10 mouse cellular contexts compared by ENCODE assay signal in the genomic region with DNA sequence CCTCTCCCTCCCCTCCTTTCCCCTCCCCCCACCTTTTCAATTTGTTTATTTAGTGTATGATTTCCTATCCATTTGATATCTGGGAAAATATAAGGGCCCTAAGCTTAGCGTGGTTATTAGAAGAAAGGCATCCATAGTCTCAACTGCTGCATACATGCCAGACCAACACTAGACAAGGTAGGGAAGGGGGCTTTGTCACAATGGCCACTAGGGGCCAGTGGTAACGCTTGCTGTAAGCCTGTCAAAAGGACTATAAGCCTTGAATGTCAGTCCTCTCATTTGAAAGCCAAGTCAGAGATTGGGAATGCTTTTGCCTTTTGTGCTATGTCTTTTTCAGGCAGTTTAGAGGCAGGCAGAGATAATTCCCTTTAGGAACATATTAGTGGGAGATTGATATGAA. TPM values are rescaled to one million over a fixed set of nuclear protein-coding genes. Genes with fewer than 3 reads are reported as not detected.
DNase-seq lines count a peak whose midpoint lies in the region; ATAC-seq lines count a peak whose summit lies in the region.
"Had no signal": no experiment of that assay in that cellular context is flagged by ENCODE, and none has a peak within 500 bp of the region (broad histone marks: within the 10 kb centered on the region; RNA-seq: fewer than 3 reads in every experiment).

No protein-coding gene starts in this region.

- H3K9me3 ChIP-seq in neural tube, embryonic 11.5 days (ENCODE audit: control insufficient read depth, low read length): no peaks in the 10 kb centered on the region
- H3K9me3 ChIP-seq in hindbrain, embryonic 14.5 days (ENCODE audit: control insufficient read depth, low read length): no peaks in the 10 kb centered on the region
- H3K9me3 ChIP-seq: liver, embryonic 13.5 days had no signal

- ATAC-seq in neural tube, embryonic 11.5 days (ENCODE audit: insufficient read depth, low FRiP score, low TSS enrichment): no peak
- peak; percentile 47; the same call in 1 of the 2 replicates for ATAC-seq in hindbrain, embryonic 14.5 days (ENCODE audit: low FRiP score)
- ATAC-seq in frontal cortex, adult (ENCODE audit: low TSS enrichment): no peak
- ATAC-seq in erythroid progenitor cell, adult 5-6 weeks (replicated peaks; ENCODE audit: low FRiP score, poor library complexity, severe bottlenecking): no peak

- 32% methylated on average over 2 of the region's 2 CpGs for WGBS in neural tube, embryonic 11.5 days
- WGBS in hindbrain, embryonic 14.5 days: 33% methylated on average over 2 of the region's 2 CpGs

- H3K4me3 ChIP-seq in neural tube, embryonic 11.5 days (ENCODE audit: low read depth, low read length): no peak overlapping the region
- H3K4me3 ChIP-seq in hindbrain, embryonic 14.5 days (replicated peaks; ENCODE audit: low read length): no peak overlapping the region
- H3K4me3 ChIP-seq: erythroblast, embryonic 14.5 days; liver, embryonic 13.5 days had no signal

- no peaks in the 10 kb centered on the region for H3K27me3 ChIP-seq in neural tube, embryonic 11.5 days (ENCODE audit: control insufficient read depth, insufficient read depth, low read length)
- no peaks in the 10 kb centered on the region for H3K27me3 ChIP-seq in hindbrain, embryonic 14.5 days (ENCODE audit: control insufficient read depth, insufficient read depth, low read length)
- H3K27me3 ChIP-seq: liver, embryonic 13.5 days had no signal

- H3K4me2 ChIP-seq in neural tube, embryonic 11.5 days (ENCODE audit: low read depth): no peak overlapping the region
- no peak overlapping the region for H3K4me2 ChIP-seq in hindbrain, embryonic 14.5 days (replicated peaks)
- H3K4me2 ChIP-seq: liver, embryonic 13.5 days had no signal

- no peaks in the 10 kb centered on the region for H3K36me3 ChIP-seq in neural tube, embryonic 11.5 days (ENCODE audit: control insufficient read depth, insufficient read depth, low read length)
- H3K36me3 ChIP-seq in hindbrain, embryonic 14.5 days (replicated peaks; ENCODE audit: control insufficient read depth, insufficient read depth): no peaks in the 10 kb centered on the region
- H3K36me3 ChIP-seq: liver, embryonic 13.5 days had no signal

- no peak overlapping the region for H3K27ac ChIP-seq in neural tube, embryonic 11.5 days (ENCODE audit: low read depth, low read length)
- H3K27ac ChIP-seq in hindbrain, embryonic 14.5 days: no peak overlapping the region
- H3K27ac ChIP-seq: liver, embryonic 13.5 days had no signal

- no peaks in the 10 kb centered on the region for H3K4me1 ChIP-seq in neural tube, embryonic 11.5 days (ENCODE audit: control insufficient read depth, insufficient read depth, low read length)
- H3K4me1 ChIP-seq in hindbrain, embryonic 14.5 days (replicated peaks; ENCODE audit: control insufficient read depth, insufficient read depth, low read length): no peaks in the 10 kb centered on the region
- H3K4me1 ChIP-seq: liver, embryonic 13.5 days had no signal

- H3K9ac ChIP-seq in neural tube, embryonic 11.5 days (ENCODE audit: low read length): no peak overlapping the region
- H3K9ac ChIP-seq in hindbrain, embryonic 14.5 days: no peak overlapping the region
- H3K9ac ChIP-seq: liver, embryonic 13.5 days had no signal

- peak; percentile 68 to 74 for DNase-seq in cerebellum, postnatal 14 days
- DNase-seq in cerebellum, adult 9-10 months: no peak
- DNase-seq in neural tube, embryonic 11.5 days (ENCODE audit: low spot score): peak; percentile 26
- DNase-seq in neural tube, embryonic 10.5 days (ENCODE audit: extremely low spot score, low spot score): no peak
- DNase-seq in hindbrain, embryonic 14.5 days (ENCODE audit: low spot score): peak; percentile 45
- no peak for DNase-seq in lung, postnatal 25 days (ENCODE audit: low spot score)
- DNase-seq: liver, embryonic 13.5 days had no signal

RNA-seq across cellular contexts. Expression of gene Otud7a, which starts 59.7 kb away (rescaled TPM):
- polyA plus RNA-seq in neural tube, embryonic 11.5 days (2014; fragmentation: Nextera tagmentation; extraction: Ambion mirVana): 1.9 and 3.2 TPM in 2 replicates
- 3.5 and 3.7 TPM in 2 replicates for polyA plus RNA-seq in hindbrain, embryonic 14.5 days (2014; fragmentation: Nextera tagmentation; extraction: Ambion mirVana)
- not detected in 2 replicates for total RNA-seq in erythroid progenitor cell, adult 5-6 weeks (2015; ENCODE audit: low replicate concordance)
- not detected in 2 replicates for total RNA-seq in erythroid progenitor cell, adult 5-6 weeks (2017; ENCODE audit: low replicate concordance)
- polyA plus RNA-seq: liver, embryonic 13.5 days had no signal

Comparison
In these comparisons a context has a peak if more than half of its experiments do, and no peak if none do; other contexts are left out.
1. DNase-seq: peak in cerebellum, postnatal 14 days (2 of 2), neural tube, embryonic 11.5 days (single experiment) and hindbrain, embryonic 14.5 days (single experiment); none in cerebellum, adult 9-10 months (single experiment), neural tube, embryonic 10.5 days (single experiment) and lung, postnatal 25 days (single experiment).